Mouse (Mus musculus) cortical plate, adult 2 months (tissue): ENCODE measurements at regions not wholly inside any gene's neighbourhood (a gene's known extent, or its start where the extent isn't known, plus 50 kb on each side); places are given as distances from the start of the nearest gene placed in this dataset.
A peak's percentile ranks its signal among the peaks of the same experiment; 100 is the strongest.

Source experiments
- H3K27ac ChIP-seq: fragments of 200-500 bp; 2 replicates; pipeline ENCODE4 v1.5.1; 2012; ENCODE audit warnings: low read length, control low read depth, inconsistent platforms; ENCODE audit not compliant: insufficient read depth
- H3K4me1 ChIP-seq: fragments of 200-500 bp; 2 replicates; pipeline ENCODE4 v1.6.1; 2011; ENCODE audit warnings: low read length; ENCODE audit not compliant: control insufficient read depth, insufficient read depth
- H3K4me3 ChIP-seq: fragments of 200-500 bp; 2 replicates; pipeline ENCODE4 v1.5.1; 2011; ENCODE audit warnings: mild to moderate bottlenecking, low read length, control low read depth; ENCODE audit not compliant: insufficient read depth
- CTCF ChIP-seq: fragments of 200-500 bp; IDR thresholded peaks from 2 replicates; pipeline ENCODE4 v1.5.1; 2011; ENCODE audit warnings: mild to moderate bottlenecking, control low read depth, low read length; ENCODE audit not compliant: insufficient read depth; ENCODE audit errors: extremely low read depth
- POLR2A ChIP-seq: fragments of 200-500 bp; IDR thresholded peaks from 2 replicates; pipeline ENCODE4 v1.6.1; 2011; ENCODE audit warnings: mild to moderate bottlenecking, low read length, control low read depth; ENCODE audit not compliant: insufficient read depth; ENCODE audit errors: extremely low read depth

DNA sequence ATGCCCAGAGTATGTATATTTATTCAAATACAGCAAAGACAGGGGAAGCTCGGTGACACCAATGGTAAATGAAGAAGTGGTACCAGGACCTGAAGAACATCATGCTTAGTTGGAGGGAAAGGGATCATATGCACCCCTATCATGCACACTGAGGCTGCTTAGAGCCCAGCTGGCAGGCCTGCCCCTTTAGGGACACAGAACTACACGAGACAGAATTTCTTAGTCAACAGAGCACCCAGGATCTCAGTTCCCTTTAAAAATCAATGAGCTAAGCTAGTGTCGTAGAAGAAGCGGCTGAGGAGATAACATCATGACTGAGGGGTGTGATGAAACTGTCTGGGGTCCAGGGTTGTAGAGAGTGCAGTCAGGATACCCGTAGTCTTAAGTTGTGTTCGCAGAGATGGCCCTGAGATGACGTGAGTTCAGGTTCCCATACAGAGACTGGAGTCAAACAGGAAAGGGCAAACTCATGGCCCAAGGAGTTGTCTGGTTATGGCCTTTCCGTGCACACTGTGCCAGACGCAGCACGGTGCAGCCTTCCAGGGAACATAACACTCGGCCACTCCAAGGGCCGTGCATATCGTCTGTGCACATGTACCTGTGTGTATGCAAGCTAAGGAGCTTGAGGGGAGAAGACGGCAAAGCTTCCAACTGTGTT lies 100.0 kb downstream of the Tomm20 start:
- no peak overlapping the region for H3K4me3 ChIP-seq
- 0 out of 2 replicates have a peak overlapping the region, but pooled peaks have one; percentile 61 for H3K27ac ChIP-seq
- TF ChIP-seq POLR2A (no peak), CTCF (no peak)
- H3K4me1 ChIP-seq: no peaks in the 10 kb centered on the region

DNA sequence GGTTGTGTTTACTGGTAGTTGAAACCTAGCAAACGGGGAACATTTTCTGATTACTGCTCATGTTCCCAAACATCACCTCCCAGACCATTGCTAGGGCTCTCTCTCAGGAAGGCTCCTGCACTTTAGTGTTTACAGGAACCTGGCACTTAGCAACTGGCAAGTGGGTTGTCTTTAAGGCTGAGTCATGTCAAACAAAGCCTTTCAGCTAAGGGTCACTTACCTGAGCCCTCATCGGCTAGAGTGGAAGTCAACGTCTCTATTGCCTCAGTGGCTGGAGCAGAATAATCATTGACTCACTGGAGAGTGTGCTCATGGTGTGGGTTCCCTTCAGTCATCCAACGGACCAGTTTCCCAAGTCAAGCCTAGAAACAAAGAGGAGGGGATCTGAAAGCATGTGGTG lies 101.0 kb downstream of the Tomm20 start:
- Histone ChIP-seq H3K27ac (no peak overlapping the region), H3K4me1 (peaks cover 2% of the 10 kb centered on the region; the same call in 1 of the 2 replicates), H3K4me3 (no peak overlapping the region)
- TF ChIP-seq POLR2A: no peak
- no peak for TF ChIP-seq CTCF

DNA sequence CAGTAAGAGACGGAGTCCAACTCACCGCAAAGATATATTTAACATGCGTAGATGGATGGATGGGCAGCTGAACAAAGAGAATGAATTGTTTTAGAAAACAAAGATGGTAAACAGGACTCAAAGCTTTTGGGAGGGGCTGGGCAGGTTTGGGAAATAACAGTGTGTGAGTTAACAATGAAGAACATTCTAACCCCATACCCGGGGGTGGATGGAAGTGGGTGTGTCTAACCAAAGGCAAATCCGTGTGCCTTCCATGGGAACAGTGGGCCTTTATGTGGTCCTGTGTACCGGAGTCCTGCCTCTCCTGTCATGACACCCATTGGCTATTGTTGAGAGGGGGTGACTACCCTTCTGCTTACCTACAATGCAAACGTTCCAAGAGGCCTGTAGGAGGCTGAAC lies 104.5 kb downstream of the Tomm20 start:
- H3K4me1 ChIP-seq: peaks cover 4% of the 10 kb centered on the region
- H3K4me3 ChIP-seq: no peak overlapping the region
- TF ChIP-seq CTCF (no peak), POLR2A (no peak)
- no peak overlapping the region for H3K27ac ChIP-seq

DNA sequence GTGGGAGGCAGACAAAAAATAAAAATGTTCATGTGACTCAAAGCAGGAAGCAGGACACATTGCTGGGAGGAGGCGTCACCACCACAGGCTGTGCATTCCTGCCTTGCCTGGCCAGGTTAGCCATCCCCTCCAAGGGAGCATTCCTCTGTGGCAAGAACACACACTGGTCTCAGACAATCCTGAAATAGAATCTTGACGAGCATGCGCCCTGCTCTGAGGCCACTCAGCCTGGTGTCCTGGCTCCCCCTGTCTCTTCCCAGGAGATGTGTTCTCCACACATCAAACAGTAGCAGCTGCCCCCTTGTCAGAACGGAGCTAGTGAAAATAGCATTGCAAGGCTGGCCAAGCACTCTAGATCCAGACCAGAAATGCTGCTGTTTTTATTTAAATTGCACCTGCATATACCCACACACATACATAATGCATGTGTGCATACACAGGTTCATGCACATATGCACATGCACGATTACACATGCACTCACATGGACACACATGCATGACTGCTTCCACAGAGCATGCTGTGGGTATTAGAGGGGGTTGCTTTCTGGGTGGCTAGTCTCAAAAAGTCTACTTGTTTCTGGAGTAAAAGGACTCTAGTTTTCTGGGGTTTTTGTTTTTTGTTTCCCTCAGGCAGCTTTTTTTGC lies 105.8 kb downstream of the Tomm20 start:
- TF ChIP-seq CTCF: peak; percentile 61
- peak; percentile 28; the same call in 1 of the 2 replicates for TF ChIP-seq POLR2A
- Histone ChIP-seq H3K4me1 (peaks cover 4% of the 10 kb centered on the region), H3K4me3 (no peak overlapping the region), H3K27ac (peak overlapping the region; percentile 4)

DNA sequence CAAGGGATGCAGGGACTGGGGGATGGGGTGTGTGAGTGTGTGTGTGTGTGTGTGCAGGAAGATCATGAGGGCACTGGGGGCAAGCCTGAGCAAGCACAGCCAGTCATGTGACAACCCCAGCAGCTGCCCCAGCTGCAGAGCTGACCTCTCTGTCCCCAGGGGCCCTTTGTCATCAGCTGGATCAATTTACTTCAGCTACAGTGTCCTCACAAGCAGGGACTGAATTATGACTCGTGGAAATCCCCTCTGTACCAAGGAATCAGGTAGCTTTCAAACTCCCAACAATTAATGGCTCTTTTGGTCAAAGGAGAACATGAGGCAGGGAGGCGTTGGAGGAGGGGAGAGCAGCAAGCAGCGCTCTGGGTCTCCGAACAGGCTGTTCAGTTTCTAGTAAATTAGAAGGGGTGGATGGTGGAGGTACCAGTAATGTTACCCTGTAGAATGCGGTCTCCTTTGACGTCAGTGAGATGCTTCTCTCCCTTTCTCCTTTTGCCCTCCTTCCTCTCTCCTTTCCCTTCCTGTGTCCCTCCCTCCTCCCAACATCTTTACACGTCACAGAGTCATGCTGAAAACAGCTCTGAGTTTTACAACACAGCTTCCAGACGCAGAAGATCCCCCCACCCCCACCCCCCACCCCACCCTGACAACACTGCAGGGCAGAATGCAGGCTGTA lies 106.5 kb downstream of the Tomm20 start:
- peaks cover 5% of the 10 kb centered on the region for H3K4me1 ChIP-seq
- H3K4me3 ChIP-seq: no peak overlapping the region
- TF ChIP-seq CTCF: no peak
- TF ChIP-seq POLR2A: no peak
- H3K27ac ChIP-seq: peak overlapping the region; percentile 71

DNA sequence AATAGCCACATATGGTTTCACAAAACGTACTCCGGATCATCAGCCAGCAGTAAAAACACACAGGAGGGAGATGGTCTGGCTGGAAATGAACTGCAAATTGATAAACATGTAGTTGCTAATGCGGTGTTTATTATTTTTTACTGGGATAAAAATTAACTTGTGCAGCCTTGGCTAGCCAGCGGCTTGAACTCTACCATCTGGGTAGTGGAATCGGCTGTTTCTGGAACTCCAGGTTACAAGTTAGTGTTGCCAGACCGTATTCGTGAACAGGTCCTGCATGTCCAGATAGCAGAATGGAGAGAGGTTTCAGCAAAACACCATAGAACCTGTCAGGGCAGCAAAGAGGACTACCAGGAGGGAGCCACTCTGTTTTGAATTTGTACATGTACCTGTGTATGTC lies 107.4 kb downstream of the Tomm20 start:
- TF ChIP-seq POLR2A (no peak), CTCF (no peak)
- H3K27ac ChIP-seq: no peak overlapping the region
- H3K4me3 ChIP-seq: no peak overlapping the region
- H3K4me1 ChIP-seq: peaks cover 10% of the 10 kb centered on the region

DNA sequence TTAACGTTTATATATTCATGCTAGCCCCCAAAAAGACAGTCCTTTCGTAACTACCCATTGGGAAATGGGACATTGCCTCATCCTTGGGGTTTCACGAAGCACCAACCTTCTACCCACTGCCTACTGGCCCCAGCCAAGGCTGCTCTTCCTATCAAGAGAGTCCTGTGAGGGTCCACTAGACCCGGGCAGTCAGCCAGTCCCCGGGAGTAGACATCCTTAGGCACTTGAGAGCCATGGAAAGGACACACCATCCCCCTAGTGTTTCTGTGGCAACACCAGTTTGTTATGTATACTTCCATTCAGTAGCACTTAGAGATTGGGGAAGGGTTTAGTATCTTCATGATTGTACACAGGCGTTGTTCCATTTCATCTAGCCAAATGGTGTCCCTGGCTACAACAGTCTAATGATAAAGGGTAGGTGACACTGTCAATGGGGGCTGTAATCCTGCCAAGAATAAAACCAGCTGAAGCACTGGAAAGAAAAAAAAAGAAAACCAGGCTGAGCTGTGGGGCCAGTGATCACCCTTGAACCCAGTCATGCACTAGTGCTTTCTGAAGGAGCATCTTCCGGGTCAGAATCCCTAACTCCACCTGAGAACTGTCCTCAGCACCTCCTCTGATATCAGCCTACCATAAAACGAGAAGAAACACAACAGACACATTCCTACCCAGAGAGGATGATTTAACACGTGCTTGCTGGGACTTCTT lies 108.2 kb downstream of the Tomm20 start:
- TF ChIP-seq CTCF: no peak
- no peak for TF ChIP-seq POLR2A
- H3K27ac ChIP-seq: no peak overlapping the region
- no peak overlapping the region for H3K4me3 ChIP-seq
- H3K4me1 ChIP-seq: peaks cover 15% of the 10 kb centered on the region

DNA sequence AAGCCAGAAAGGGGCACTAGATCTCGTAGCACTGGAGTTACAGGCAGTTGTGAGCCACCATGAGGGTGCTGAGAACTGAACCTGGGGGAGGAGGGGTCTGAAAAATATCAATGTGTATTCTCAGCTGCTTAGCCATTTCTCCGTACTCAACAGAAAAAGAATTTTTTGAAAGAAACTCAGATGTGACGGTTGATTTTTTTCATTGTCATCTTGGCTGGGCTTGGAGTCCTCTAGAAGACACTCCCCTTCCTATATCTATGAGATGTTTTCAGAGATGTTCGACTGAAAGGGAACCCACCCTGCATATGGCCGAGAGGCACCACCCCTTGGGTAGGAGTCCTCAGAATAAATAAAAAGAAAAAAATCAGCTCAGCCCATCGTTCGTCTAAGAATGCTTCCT lies 110.1 kb downstream of the Tomm20 start:
- no peak for TF ChIP-seq CTCF
- TF ChIP-seq POLR2A: no peak

More for the DNA sequence above, 110.1 kb downstream of the Tomm20 start:
- Histone ChIP-seq H3K4me1 (peaks cover 15% of the 10 kb centered on the region), H3K27ac (no peak overlapping the region), H3K4me3 (no peak overlapping the region)
